Mouse (Mus musculus): ENCODE results near the gene Mblac1. TPM values are rescaled to one million over a fixed set of nuclear protein-coding genes. Genes with fewer than 3 reads are reported as not detected.
A peak's percentile ranks its signal among the peaks of the same experiment; 100 is the strongest.

The Mblac1 gene
- polyA plus RNA-seq (2015; fragmentation: Nextera tagmentation; extraction: Ambion mirVana) = 12.4 and 14.7 TPM in 2 replicates

- peak within 1 kb of the TSS; percentile 85 for H3K9ac ChIP-seq
- peaks cover 19% of the 10 kb centered on the region for H3K4me1 ChIP-seq (replicated peaks)
- peak; percentile 82 for ATAC-seq (ENCODE audit: low FRiP score, low read depth)
- H3K4me3 ChIP-seq = peak within 1 kb of the TSS; percentile 70
- 0 out of 2 replicates have a peak, but pooled peaks cover 14% of the 10 kb centered on the region for H3K36me3 ChIP-seq
- H3K4me2 ChIP-seq = peak within 1 kb of the TSS; percentile 96
- peak within 1 kb of the TSS; percentile 94 for H3K27ac ChIP-seq (replicated peaks)
- no peaks in the 10 kb centered on the region for H3K9me3 ChIP-seq
- WGBS = 8% methylated on average over 54 of the region's 54 CpGs
- no peaks in the 10 kb centered on the region for H3K27me3 ChIP-seq
These were observed at the start of gene Mblac1 for GRCm38 (mm10) chr5:138193771-138194727. Gene Mblac1 (plus strand): TSS chr5:138194314.

GRCm38 (mm10) chr5:138154390-138154789 is 39.7 kb upstream of the Mblac1 start:
- H3K4me3 ChIP-seq = peak overlapping the region; percentile 84
- H3K36me3 ChIP-seq = peaks cover 27% of the 10 kb centered on the region
- H3K4me2 ChIP-seq = peak overlapping the region; percentile 71
- H3K27ac ChIP-seq (replicated peaks) = peak overlapping the region; percentile 95
- no peak for ATAC-seq (ENCODE audit: low FRiP score, low read depth)
- H3K4me1 ChIP-seq (replicated peaks) = peaks cover 13% of the 10 kb centered on the region
- 92% methylated on average over 3 of the region's 3 CpGs for WGBS
- H3K27me3 ChIP-seq = no peaks in the 10 kb centered on the region
- H3K9me3 ChIP-seq = no peaks in the 10 kb centered on the region
- H3K9ac ChIP-seq = peak overlapping the region; percentile 87; the same call in 1 of the 2 replicates

GRCm38 (mm10) chr5:138155443-138155976 is 38.6 kb upstream of the Mblac1 start, which contains the start of gene Zfp113:
Gene Zfp113 (minus strand): TSS chr5:138155744.
- Histone ChIP-seq H3K9me3 (no peaks in the 10 kb centered on the region), H3K27me3 (no peaks in the 10 kb centered on the region), H3K36me3 (peaks cover 22% of the 10 kb centered on the region), H3K4me1 (replicated peaks) (peaks cover 17% of the 10 kb centered on the region), H3K4me2 (peak within 1 kb of the TSS; percentile 71), H3K9ac (peak within 1 kb of the TSS; percentile 87), H3K4me3 (peak within 1 kb of the TSS; percentile 84), H3K27ac (replicated peaks) (peak within 1 kb of the TSS; percentile 95)
- WGBS = under 1% methylated on average over 31 of the region's 31 CpGs
- ATAC-seq (ENCODE audit: low FRiP score, low read depth) = peak; percentile 98

- Histone ChIP-seq H3K36me3 (peaks cover 32% of the 10 kb centered on the region), H3K9ac (peak overlapping the region; percentile 83), H3K9me3 (no peaks in the 10 kb centered on the region), H3K4me2 (peak overlapping the region; percentile 81), H3K27ac (replicated peaks) (peak overlapping the region; percentile 78), H3K27me3 (no peaks in the 10 kb centered on the region), H3K4me3 (peak overlapping the region; percentile 86), H3K4me1 (replicated peaks) (peaks cover 20% of the 10 kb centered on the region)
- ATAC-seq (ENCODE audit: low FRiP score, low read depth) = no peak
- WGBS = 72% methylated on average over 7 of the region's 7 CpGs
These were observed 33.8 kb upstream of the Mblac1 start for GRCm38 (mm10) chr5:138160224-138160762.

- Histone ChIP-seq H3K36me3 (peaks cover 40% of the 10 kb centered on the region), H3K27ac (replicated peaks) (peak within 1 kb of the TSS; percentile 78), H3K4me1 (replicated peaks) (peaks cover 20% of the 10 kb centered on the region), H3K9ac (peak within 1 kb of the TSS; percentile 83), H3K9me3 (no peaks in the 10 kb centered on the region), H3K27me3 (no peaks in the 10 kb centered on the region), H3K4me2 (peak within 1 kb of the TSS; percentile 81), H3K4me3 (peak within 1 kb of the TSS; percentile 86)
- 1% methylated on average over 42 of the region's 42 CpGs for WGBS
- peak; percentile 95 for ATAC-seq (ENCODE audit: low FRiP score, low read depth)
These were observed 33.1 kb upstream of the Mblac1 start, which contains the start of gene Cops6 for GRCm38 (mm10) chr5:138160842-138161665. Gene Cops6 (plus strand): TSS chr5:138161071.

GRCm38 (mm10) chr5:138163046-138163445 is 31.1 kb upstream of the Mblac1 start:
- H3K36me3 ChIP-seq = peaks cover 59% of the 10 kb centered on the region
- no peaks in the 10 kb centered on the region for H3K27me3 ChIP-seq
- no peak overlapping the region for H3K4me3 ChIP-seq
- H3K27ac ChIP-seq (replicated peaks) = no peak overlapping the region
- ATAC-seq (ENCODE audit: low FRiP score, low read depth) = no peak
- H3K9me3 ChIP-seq = no peaks in the 10 kb centered on the region
- no peak overlapping the region for H3K4me2 ChIP-seq
- 80% methylated on average over 6 of the region's 6 CpGs for WGBS
- no peak overlapping the region for H3K9ac ChIP-seq
- H3K4me1 ChIP-seq (replicated peaks) = peaks cover 20% of the 10 kb centered on the region

GRCm38 (mm10) chr5:138163610-138164009 is 30.5 kb upstream of the Mblac1 start:
- Histone ChIP-seq H3K4me3 (no peak overlapping the region), H3K9me3 (no peaks in the 10 kb centered on the region), H3K4me2 (no peak overlapping the region), H3K27me3 (no peaks in the 10 kb centered on the region), H3K36me3 (peaks cover 65% of the 10 kb centered on the region), H3K27ac (replicated peaks) (no peak overlapping the region), H3K4me1 (replicated peaks) (peaks cover 21% of the 10 kb centered on the region), H3K9ac (no peak overlapping the region)
- WGBS = 69% methylated on average over 10 of the region's 10 CpGs
- no peak for ATAC-seq (ENCODE audit: low FRiP score, low read depth)

- no peak overlapping the region for H3K27ac ChIP-seq (replicated peaks)
- WGBS = 81% methylated on average over 8 of the region's 8 CpGs
These were observed 28.5 kb upstream of the Mblac1 start for GRCm38 (mm10) chr5:138165594-138165993.

GRCm38 (mm10) chr5:138170936-138171561 is 23.1 kb upstream of the Mblac1 start:
- Histone ChIP-seq H3K36me3 (peaks cover 47% of the 10 kb centered on the region), H3K4me1 (replicated peaks) (peaks cover 33% of the 10 kb centered on the region), H3K4me2 (peak overlapping the region; percentile 94), H3K27ac (replicated peaks) (peak overlapping the region; percentile 92), H3K4me3 (peak overlapping the region; percentile 78), H3K9ac (peak overlapping the region; percentile 55), H3K9me3 (no peaks in the 10 kb centered on the region), H3K27me3 (no peaks in the 10 kb centered on the region)
- WGBS = 0% methylated on average over 47 of the region's 47 CpGs
- peak; percentile 88 for ATAC-seq (ENCODE audit: low FRiP score, low read depth)

More at GRCm38 (mm10) chr5:138165594-138165993, 28.5 kb upstream of the Mblac1 start:
- Histone ChIP-seq H3K4me2 (no peak overlapping the region), H3K9ac (no peak overlapping the region), H3K9me3 (no peaks in the 10 kb centered on the region), H3K4me3 (no peak overlapping the region), H3K27me3 (no peaks in the 10 kb centered on the region), H3K4me1 (replicated peaks) (peaks cover 32% of the 10 kb centered on the region), H3K36me3 (peaks cover 72% of the 10 kb centered on the region)
- ATAC-seq (ENCODE audit: low FRiP score, low read depth) = no peak

GRCm38 (mm10) chr5:138171695-138172491 is 22.2 kb upstream of the Mblac1 start, which contains the start of the genes Ap4m1 and Mcm7:
Gene Ap4m1 (plus strand): TSS chr5:138172002.
Gene Mcm7 (minus strand): TSS chr5:138172422.
- Histone ChIP-seq H3K4me1 (replicated peaks) (peaks cover 33% of the 10 kb centered on the region), H3K9me3 (no peaks in the 10 kb centered on the region), H3K4me3 (peak within 1 kb of the TSS; percentile 78), H3K9ac (peak within 1 kb of the TSS; percentile 58), H3K27me3 (no peaks in the 10 kb centered on the region), H3K4me2 (peak within 1 kb of the TSS; percentile 94), H3K36me3 (peaks cover 45% of the 10 kb centered on the region), H3K27ac (replicated peaks) (peak within 1 kb of the TSS; percentile 92)
- WGBS = under 1% methylated on average over 54 of the region's 54 CpGs
- peak; percentile 92 for ATAC-seq (ENCODE audit: low FRiP score, low read depth)
